Mouse (Mus musculus): ENCODE measurements around the gene Bdh1. TPM values are rescaled to one million over a fixed set of nuclear protein-coding genes. Genes with fewer than 3 reads are reported as not detected.
"Not testable (repeated sequence)": the region's sequence is repeated elsewhere in the genome, so short reads cannot be mapped to it uniquely, and the experiment has no call there.

Gene Bdh1
- polyA plus RNA-seq (2012; rRNA removed), result 140 and 145 TPM in 2 replicates

DNA sequence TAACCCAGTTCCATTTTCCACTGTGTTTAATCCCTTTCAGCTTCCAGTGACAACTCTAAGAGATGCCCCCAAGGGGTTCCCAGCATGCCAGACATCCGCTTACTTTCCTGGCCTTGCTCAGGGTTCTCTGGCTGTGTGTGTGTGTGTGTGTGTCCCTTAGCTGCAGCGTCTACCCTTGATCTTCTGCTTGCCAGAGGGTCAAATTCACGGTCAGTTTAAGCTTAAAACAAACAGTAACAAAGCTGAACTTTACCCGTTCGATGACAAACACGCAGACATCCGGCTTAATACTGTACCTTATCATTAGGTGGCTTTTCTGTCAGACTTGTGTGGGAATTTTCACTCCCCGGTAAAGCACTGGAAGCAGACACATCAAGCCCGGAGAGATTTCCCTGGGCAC, at the start of gene Bdh1:
Gene Bdh1 (plus strand): TSS at position 281 of the 400 bp plus-strand sequence.
- TF ChIP-seq CTCF (IDR thresholded peaks at IDR 0.05; ENCODE audit: extremely low read depth, insufficient read depth, low read length) (no peak), POLR2A (IDR thresholded peaks at IDR 0.05; ENCODE audit: extremely low read depth, insufficient read depth, low read length) (no peak)
- H3K4me3 ChIP-seq (ENCODE audit: insufficient read depth, low read length), result no peak within 1 kb of the TSS
- H3K4me1 ChIP-seq (ENCODE audit: control insufficient read depth, insufficient read depth, low read length), result no peaks in the 10 kb centered on the region
- no peak within 1 kb of the TSS for H3K27ac ChIP-seq (ENCODE audit: insufficient read depth, low read length)

DNA sequence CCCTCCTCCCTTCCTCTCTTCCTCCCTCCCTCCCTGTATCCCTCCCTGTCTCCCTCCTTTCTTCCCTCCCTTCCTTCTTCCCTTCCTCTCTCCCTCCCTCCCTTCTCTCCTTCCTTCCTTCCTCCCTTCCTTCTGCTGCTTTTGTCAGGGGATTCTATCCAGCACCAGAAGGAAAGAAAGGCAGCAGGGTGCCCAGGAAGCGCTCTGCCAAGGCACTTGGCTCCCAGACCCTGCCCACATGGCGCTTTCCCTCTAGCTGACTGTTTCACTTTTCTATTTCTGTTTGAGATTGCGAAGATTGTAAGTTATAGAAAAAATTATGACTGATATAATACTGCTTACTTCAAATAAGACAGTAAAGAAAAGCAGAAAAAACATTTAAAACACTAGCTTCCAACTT, 49.8 kb upstream of the Bdh1 start:
- not testable (repeated sequence) for H3K4me1 ChIP-seq (ENCODE audit: control insufficient read depth, insufficient read depth, low read length); H3K27ac ChIP-seq (ENCODE audit: insufficient read depth, low read length); H3K4me3 ChIP-seq (ENCODE audit: insufficient read depth, low read length)

DNA sequence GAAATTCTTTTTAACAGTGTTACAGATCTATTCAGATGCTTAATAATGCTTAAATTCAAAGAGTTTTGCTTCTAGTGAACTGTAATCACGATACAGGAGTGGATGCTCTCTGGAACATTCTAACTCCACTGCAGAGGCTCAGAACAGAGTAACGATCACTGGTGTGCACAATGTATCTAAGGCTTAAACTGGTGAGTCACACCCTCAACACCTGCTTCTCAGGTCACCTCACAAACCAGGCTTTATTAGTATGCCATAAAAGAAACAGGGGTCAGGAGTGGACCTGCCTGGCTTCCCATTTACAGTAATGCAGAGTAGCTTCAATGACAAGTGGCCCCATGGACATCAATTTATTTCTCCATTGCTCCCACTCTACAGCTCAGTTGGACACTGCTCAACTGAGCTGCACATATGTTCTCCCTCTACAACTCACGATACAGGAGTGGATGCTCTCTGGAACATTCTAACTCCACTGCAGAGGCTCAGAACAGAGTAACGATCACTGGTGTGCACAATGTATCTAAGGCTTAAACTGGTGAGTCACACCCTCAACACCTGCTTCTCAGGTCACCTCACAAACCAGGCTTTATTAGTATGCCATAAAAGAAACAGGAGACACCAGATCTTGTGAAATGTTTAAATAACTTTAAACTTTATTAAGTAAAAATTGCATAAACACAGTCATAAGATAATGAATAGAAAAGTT, 46.0 kb upstream of the Bdh1 start:
- H3K4me3 ChIP-seq (ENCODE audit: insufficient read depth, low read length); H3K4me1 ChIP-seq (ENCODE audit: control insufficient read depth, insufficient read depth, low read length); H3K27ac ChIP-seq (ENCODE audit: insufficient read depth, low read length): not testable (repeated sequence)

- not testable (repeated sequence) for H3K4me3 ChIP-seq (ENCODE audit: insufficient read depth, low read length); H3K4me1 ChIP-seq (ENCODE audit: control insufficient read depth, insufficient read depth, low read length); H3K27ac ChIP-seq (ENCODE audit: insufficient read depth, low read length)
Observed at GRCm38 (mm10) chr16:31388269-31388668, 33.8 kb upstream of the Bdh1 start.

DNA sequence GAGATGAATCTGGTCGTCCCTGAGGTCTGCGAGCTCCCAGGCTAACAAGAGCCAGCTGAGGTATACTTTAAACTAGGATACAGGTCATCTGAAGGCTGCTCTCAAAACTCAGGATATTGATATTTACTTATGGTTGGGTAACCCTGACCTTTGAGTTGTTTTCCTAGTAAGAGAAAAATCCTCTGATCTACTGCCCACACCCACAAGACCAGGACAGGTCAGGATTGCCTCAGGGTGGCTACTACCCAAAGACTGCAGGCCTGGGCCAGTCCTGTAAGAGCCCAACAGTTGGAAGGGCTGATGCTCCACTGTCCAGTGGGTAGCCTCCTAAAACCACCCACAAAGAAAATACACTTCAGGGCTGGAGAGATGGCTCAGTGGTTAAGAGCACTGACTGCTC, 22.8 kb upstream of the Bdh1 start:
- TF ChIP-seq CTCF (IDR thresholded peaks at IDR 0.05; ENCODE audit: extremely low read depth, insufficient read depth, low read length) (no peak), POLR2A (IDR thresholded peaks at IDR 0.05; ENCODE audit: extremely low read depth, insufficient read depth, low read length) (no peak)
- Histone ChIP-seq H3K27ac (ENCODE audit: insufficient read depth, low read length) (no peak overlapping the region), H3K4me1 (ENCODE audit: control insufficient read depth, insufficient read depth, low read length) (no peaks in the 10 kb centered on the region), H3K4me3 (ENCODE audit: insufficient read depth, low read length) (no peak overlapping the region)

- H3K27ac ChIP-seq (ENCODE audit: insufficient read depth, low read length), result no peak overlapping the region
- no peak overlapping the region for H3K4me3 ChIP-seq (ENCODE audit: insufficient read depth, low read length)
- TF ChIP-seq POLR2A (IDR thresholded peaks at IDR 0.05; ENCODE audit: extremely low read depth, insufficient read depth, low read length) (no peak), CTCF (IDR thresholded peaks at IDR 0.05; ENCODE audit: extremely low read depth, insufficient read depth, low read length) (no peak)
- H3K4me1 ChIP-seq (ENCODE audit: control insufficient read depth, insufficient read depth, low read length), result no peaks in the 10 kb centered on the region
Observed at GRCm38 (mm10) chr16:31400908-31401692, 21.0 kb upstream of the Bdh1 start.

DNA sequence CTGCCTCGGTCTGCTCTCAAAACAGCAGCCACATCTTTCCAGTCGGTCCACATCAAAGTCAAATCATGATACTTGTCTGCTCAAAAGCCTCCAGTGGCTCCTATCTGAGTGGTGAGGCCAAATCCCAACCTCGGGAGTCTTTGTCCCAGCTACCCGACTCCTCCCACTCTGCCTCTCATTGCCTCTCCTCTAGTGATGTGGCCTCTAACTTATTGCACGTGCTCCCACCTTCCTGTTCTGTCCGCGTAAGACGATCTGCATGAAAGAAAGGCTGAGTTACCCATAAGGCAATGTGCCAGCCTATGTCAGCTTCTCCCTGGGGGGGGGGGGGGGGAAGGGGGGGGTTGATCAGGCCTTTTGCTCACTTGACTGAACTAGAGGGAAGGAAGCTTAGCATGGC, 20.0 kb upstream of the Bdh1 start:
- H3K27ac ChIP-seq (ENCODE audit: insufficient read depth, low read length), result no peak overlapping the region
- no peaks in the 10 kb centered on the region for H3K4me1 ChIP-seq (ENCODE audit: control insufficient read depth, insufficient read depth, low read length)
- H3K4me3 ChIP-seq (ENCODE audit: insufficient read depth, low read length), result no peak overlapping the region
- TF ChIP-seq CTCF (IDR thresholded peaks at IDR 0.05; ENCODE audit: extremely low read depth, insufficient read depth, low read length) (no peak), POLR2A (IDR thresholded peaks at IDR 0.05; ENCODE audit: extremely low read depth, insufficient read depth, low read length) (no peak)

GRCm38 (mm10) chr16:31403971-31404370, 18.1 kb upstream of the Bdh1 start:
- TF ChIP-seq POLR2A (IDR thresholded peaks at IDR 0.05; ENCODE audit: extremely low read depth, insufficient read depth, low read length) (no peak), CTCF (IDR thresholded peaks at IDR 0.05; ENCODE audit: extremely low read depth, insufficient read depth, low read length) (no peak)
- Histone ChIP-seq H3K4me1 (ENCODE audit: control insufficient read depth, insufficient read depth, low read length) (no peaks in the 10 kb centered on the region), H3K4me3 (ENCODE audit: insufficient read depth, low read length) (no peak overlapping the region), H3K27ac (ENCODE audit: insufficient read depth, low read length) (no peak overlapping the region)

- Histone ChIP-seq H3K27ac (ENCODE audit: insufficient read depth, low read length) (no peak overlapping the region), H3K4me3 (ENCODE audit: insufficient read depth, low read length) (no peak overlapping the region), H3K4me1 (ENCODE audit: control insufficient read depth, insufficient read depth, low read length) (no peaks in the 10 kb centered on the region)
- TF ChIP-seq POLR2A (IDR thresholded peaks at IDR 0.05; ENCODE audit: extremely low read depth, insufficient read depth, low read length) (no peak), CTCF (IDR thresholded peaks at IDR 0.05; ENCODE audit: extremely low read depth, insufficient read depth, low read length) (peak; percentile 23; the same call in 1 of the 2 replicates)
Observed at GRCm38 (mm10) chr16:31405040-31405439, 17.0 kb upstream of the Bdh1 start.

GRCm38 (mm10) chr16:31407872-31408271, 14.2 kb upstream of the Bdh1 start:
- Histone ChIP-seq H3K4me1 (ENCODE audit: control insufficient read depth, insufficient read depth, low read length) (no peaks in the 10 kb centered on the region), H3K27ac (ENCODE audit: insufficient read depth, low read length) (no peak overlapping the region), H3K4me3 (ENCODE audit: insufficient read depth, low read length) (no peak overlapping the region)
- no peak for TF ChIP-seq POLR2A (IDR thresholded peaks at IDR 0.05; ENCODE audit: extremely low read depth, insufficient read depth, low read length)
- TF ChIP-seq CTCF (IDR thresholded peaks at IDR 0.05; ENCODE audit: extremely low read depth, insufficient read depth, low read length), result no peak

Measured in cortical plate, adult 2 months (tissue).